Mouse (Mus musculus) ES-Bruce4 (cell line): ENCODE measurements at regions not wholly inside any gene's neighbourhood (a gene's known extent, or its start where the extent isn't known, plus 50 kb on each side); places are given as distances from the start of the nearest gene placed in this dataset.

Experiments used
- CTCF ChIP-seq: IDR thresholded peaks from one replicate; pipeline ENCODE4 v1.8.1; 2011; ENCODE audit warnings: low read depth, low read length
- POLR2A ChIP-seq: IDR thresholded peaks from one replicate; pipeline ENCODE4 v1.8.1; 2011; ENCODE audit warnings: low read length; ENCODE audit not compliant: insufficient read depth

DNA sequence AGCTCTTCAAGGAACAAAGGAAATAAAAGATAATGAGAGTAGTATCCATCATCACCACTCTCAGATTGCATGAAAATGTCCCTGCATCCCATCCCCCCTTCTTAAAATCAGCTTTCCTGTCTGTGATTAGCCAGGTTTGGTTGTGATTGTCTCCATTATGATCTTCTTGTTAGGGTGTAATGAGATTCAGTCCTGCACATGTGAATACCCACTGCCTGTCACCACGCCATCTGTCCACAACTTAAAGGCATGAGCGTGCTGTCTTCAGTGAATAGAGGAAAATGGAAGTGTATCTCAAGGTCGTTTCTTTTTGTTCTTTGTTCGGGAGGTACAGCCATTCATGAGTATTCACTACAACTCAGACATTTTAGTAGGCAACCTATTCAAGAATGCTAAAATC, 341.0 kb upstream of the Sphkap start:
- TF ChIP-seq CTCF (no peak), POLR2A (no peak)
